9 mouse cellular contexts compared by ENCODE assay signal in genomic region chr11:33100027-33100507, GRCm38 (mm10). TPM values are rescaled to one million over a fixed set of nuclear protein-coding genes. Genes with fewer than 3 reads are reported as not detected.
DNase-seq lines count a peak whose midpoint lies in the region; ATAC-seq lines count a peak whose summit lies in the region.
"Had no signal": no experiment of that assay in that cellular context is flagged by ENCODE, and none has a peak within 500 bp of the region (broad histone marks: within the 10 kb centered on the region; RNA-seq: fewer than 3 reads in every experiment).

No protein-coding gene starts in this region.

- peaks cover 9% of the 10 kb centered on the region; the same call in 1 of the 2 replicates for H3K27me3 ChIP-seq in heart, embryonic 11.5 days (ENCODE audit: control insufficient read depth, insufficient read depth, low read length)
- H3K27me3 ChIP-seq in limb, embryonic 13.5 days = 0 out of 2 replicates have a peak, but pooled peaks cover 6% of the 10 kb centered on the region

- H3K9ac ChIP-seq in heart, embryonic 11.5 days (ENCODE audit: low read depth, low read length) = no peak overlapping the region
- peak overlapping the region; percentile 53 for H3K9ac ChIP-seq in limb, embryonic 13.5 days

- no peak overlapping the region for H3K27ac ChIP-seq in heart, embryonic 11.5 days (ENCODE audit: low read depth, low read length)
- no peak overlapping the region for H3K27ac ChIP-seq in limb, embryonic 13.5 days

- ATAC-seq in heart, embryonic 11.5 days (replicated peaks; ENCODE audit: insufficient number of reproducible peaks, low FRiP score, low TSS enrichment) = no peak
- peak; percentile 54 for ATAC-seq in limb, embryonic 13.5 days (ENCODE audit: low FRiP score, low read depth)
- no peak for ATAC-seq in granulocyte monocyte progenitor cell, adult 5-6 weeks (replicated peaks; ENCODE audit: poor library complexity, severe bottlenecking)

- no peaks in the 10 kb centered on the region for H3K4me1 ChIP-seq in heart, embryonic 11.5 days (ENCODE audit: control insufficient read depth, insufficient read depth, low read length)
- H3K4me1 ChIP-seq in limb, embryonic 13.5 days = peaks cover 45% of the 10 kb centered on the region

- 18% methylated on average over 10 of the region's 10 CpGs for WGBS in heart, embryonic 11.5 days (ENCODE audit: insufficient replicate concordance)
- WGBS in limb, embryonic 13.5 days = 24% methylated on average over 10 of the region's 10 CpGs

- no peaks in the 10 kb centered on the region for H3K36me3 ChIP-seq in heart, embryonic 11.5 days (ENCODE audit: control insufficient read depth, insufficient read depth, low read length)
- H3K36me3 ChIP-seq in limb, embryonic 13.5 days = no peaks in the 10 kb centered on the region

- no peaks in the 10 kb centered on the region for H3K9me3 ChIP-seq in heart, embryonic 11.5 days (replicated peaks; ENCODE audit: control insufficient read depth, low read length)
- H3K9me3 ChIP-seq in limb, embryonic 13.5 days = no peaks in the 10 kb centered on the region

- peak; percentile 26 for DNase-seq in urinary bladder, postnatal 14 days (ENCODE audit: low spot score)
- no peak for DNase-seq in urinary bladder, postnatal 10 days (ENCODE audit: low spot score)
- peak; percentile 37 for DNase-seq in retina, embryonic 14.5 days (ENCODE audit: low spot score)
- DNase-seq in B cell, adult 2 months = no peak
- DNase-seq in adipocyte (ENCODE audit: low spot score) = no peak

- H3K4me3 ChIP-seq in heart, embryonic 11.5 days (ENCODE audit: low read depth, low read length) = no peak overlapping the region
- peak overlapping the region; percentile 28 for H3K4me3 ChIP-seq in limb, embryonic 13.5 days

- peak overlapping the region; percentile 57 for H3K4me2 ChIP-seq in heart, embryonic 11.5 days
- H3K4me2 ChIP-seq in limb, embryonic 13.5 days (replicated peaks) = peak overlapping the region; percentile 55

RNA-seq across cellular contexts. Expression of gene Fgf18, which starts 47.1 kb away (rescaled TPM):
- polyA plus RNA-seq in heart, embryonic 11.5 days (2014; fragmentation: Nextera tagmentation; extraction: Ambion mirVana) = 1.8 and 2.5 TPM in 2 replicates
- 17.0 and 18.8 TPM in 2 replicates for polyA plus RNA-seq in limb, embryonic 13.5 days (2015; fragmentation: Nextera tagmentation; extraction: Ambion mirVana)
- not detected in 2 replicates for total RNA-seq in granulocyte monocyte progenitor cell, adult 5-6 weeks (2014; fragmentation: Nextera tagmentation)
- total RNA-seq in granulocyte monocyte progenitor cell, adult 5-6 weeks (2017) = not detected in 2 replicates
- total RNA-seq: hematopoietic stem cell, adult 5-6 weeks had no signal

Comparison
In these comparisons a context has a peak if more than half of its experiments do, and no peak if none do; other contexts are left out.
1. DNase-seq: peak in urinary bladder, postnatal 14 days (single experiment) and retina, embryonic 14.5 days (single experiment); none in urinary bladder, postnatal 10 days (single experiment), B cell, adult 2 months (0 of 2) and adipocyte (single experiment).